Mouse (Mus musculus) thymus, adult 2 months (tissue): ENCODE measurements around the gene Slc41a2.

Experiments used
- CTCF ChIP-seq: fragments of 200-500 bp; IDR thresholded peaks from 2 replicates; pipeline ENCODE4 v1.5.1; 2012; ENCODE audit warnings: mild to moderate bottlenecking, control low read depth, low read length, moderate library complexity, borderline replicate concordance; ENCODE audit not compliant: control insufficient read depth, poor library complexity, insufficient read depth; ENCODE audit errors: extremely low read depth
- POLR2A ChIP-seq: fragments of 200-500 bp; IDR thresholded peaks from 2 replicates; pipeline ENCODE4 v1.6.1; 2012; ENCODE audit warnings: mild to moderate bottlenecking, low read length, control low read depth, moderate library complexity; ENCODE audit not compliant: control insufficient read depth, poor library complexity, insufficient read depth; ENCODE audit errors: extremely low read depth

DNA sequence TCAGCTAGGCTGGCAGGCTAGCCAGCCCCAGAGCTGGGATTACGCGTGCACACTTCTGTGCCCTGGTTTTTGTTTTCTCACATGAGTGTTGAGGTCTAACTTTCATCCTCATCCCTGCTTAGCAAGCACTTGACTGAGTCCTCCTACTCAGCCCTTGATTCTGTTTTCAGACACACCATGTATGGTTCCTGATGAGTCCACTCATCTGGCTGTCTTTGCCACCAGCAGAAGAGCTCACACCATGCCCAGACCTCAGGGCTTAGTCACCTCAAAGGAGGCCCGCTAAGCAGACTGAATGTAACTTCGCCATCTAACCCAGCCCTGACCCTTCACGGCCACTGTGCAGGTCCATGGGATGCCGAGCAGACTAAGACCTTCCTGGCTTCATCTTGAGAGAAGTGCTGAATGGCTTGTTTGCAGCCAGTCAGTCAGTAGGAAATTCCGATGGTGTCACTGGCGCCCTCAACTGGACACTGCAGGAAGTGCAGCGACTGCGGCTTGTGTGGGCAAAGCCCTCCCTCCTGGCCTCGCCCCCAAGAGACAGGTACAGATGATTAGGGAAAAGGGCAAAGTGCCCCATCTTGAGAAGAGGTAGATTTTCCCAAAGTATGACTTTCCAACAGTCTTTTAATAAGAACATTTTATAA is 139.9 kb downstream of the Slc41a2 start:
- TF ChIP-seq CTCF (peak; percentile 90), POLR2A (no peak)
